ENCODE assay signal across 8 mouse cellular contexts in the genomic region with DNA sequence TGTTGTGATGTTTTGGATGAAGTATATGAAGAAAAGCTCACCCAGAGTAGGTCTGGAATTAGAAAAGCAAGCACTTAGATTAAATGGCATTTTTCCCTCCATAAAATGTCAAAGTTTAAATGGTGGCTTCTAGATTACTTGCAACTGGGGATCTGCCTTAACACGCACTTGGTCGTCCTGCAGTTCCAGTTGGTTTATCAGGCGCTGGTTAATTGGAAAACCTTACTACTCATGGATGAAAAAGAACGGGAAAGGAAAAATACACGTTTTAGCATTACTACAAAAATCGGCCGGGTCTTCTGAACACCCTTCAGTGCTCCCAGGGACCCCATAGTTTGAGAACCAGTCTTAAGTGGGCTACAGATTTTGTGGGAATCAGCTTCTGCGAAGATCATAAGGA. TPM values are rescaled to one million over a fixed set of nuclear protein-coding genes. Genes with fewer than 3 reads are reported as not detected.
A peak's percentile ranks its signal among the peaks of the same experiment; 100 is the strongest.
DNase-seq lines count a peak whose midpoint lies in the region; ATAC-seq and TF ChIP-seq lines count a peak whose summit lies in the region.

No protein-coding gene starts in this region.

- H3K36me3 ChIP-seq in megakaryocyte, embryonic 14.5 days (replicated peaks; ENCODE audit: low read length): peaks cover 11% of the 10 kb centered on the region
- H3K36me3 ChIP-seq in limb, embryonic 12.5 days: no peaks in the 10 kb centered on the region
- H3K36me3 ChIP-seq in stomach, embryonic 14.5 days (ENCODE audit: control insufficient read depth, insufficient read depth, low read length): no peaks in the 10 kb centered on the region

- TF ChIP-seq CTCF in cerebellum, adult 2 months (IDR thresholded peaks at IDR 0.05; ENCODE audit: borderline replicate concordance, insufficient read depth, low read depth, low read length): no peak

- H3K4me2 ChIP-seq in limb, embryonic 12.5 days: peak overlapping the region; percentile 88
- H3K4me2 ChIP-seq in stomach, embryonic 14.5 days (replicated peaks; ENCODE audit: low read depth, low read length): peak overlapping the region; percentile 57

- peak overlapping the region; percentile 92 for H3K9ac ChIP-seq in limb, embryonic 12.5 days (replicated peaks)
- peak overlapping the region; percentile 71; the same call in 1 of the 2 replicates for H3K9ac ChIP-seq in stomach, embryonic 14.5 days (replicated peaks; ENCODE audit: low read depth, low read length)

- ATAC-seq in megakaryocyte, adult 5-6 weeks (ENCODE audit: poor library complexity, severe bottlenecking): no peak
- no peak for ATAC-seq in limb, embryonic 12.5 days (ENCODE audit: insufficient number of reproducible peaks, insufficient read depth, low FRiP score, low TSS enrichment, low read depth)
- ATAC-seq in stomach, embryonic 14.5 days (ENCODE audit: insufficient number of reproducible peaks, insufficient read depth, low FRiP score, low read depth): no peak

- H3K27me3 ChIP-seq in cerebellum, adult 2 months (ENCODE audit: control insufficient read depth, insufficient read depth, low read length): no peaks in the 10 kb centered on the region
- H3K27me3 ChIP-seq in megakaryocyte, embryonic 14.5 days (replicated peaks): peaks cover 2% of the 10 kb centered on the region
- H3K27me3 ChIP-seq in limb, embryonic 12.5 days: no peaks in the 10 kb centered on the region
- H3K27me3 ChIP-seq in stomach, embryonic 14.5 days (ENCODE audit: control insufficient read depth, insufficient read depth, low read length): no peaks in the 10 kb centered on the region

- no peak overlapping the region for H3K27ac ChIP-seq in cerebellum, adult 2 months (ENCODE audit: insufficient read depth, low read length)
- peak overlapping the region; percentile 96 for H3K27ac ChIP-seq in limb, embryonic 12.5 days
- H3K27ac ChIP-seq in stomach, embryonic 14.5 days (ENCODE audit: low read length): peak overlapping the region; percentile 91

- no peak for TF ChIP-seq POLR2A in cerebellum, adult 2 months (IDR thresholded peaks at IDR 0.05; ENCODE audit: borderline replicate concordance, insufficient read depth, low read length)

- no peak for DNase-seq in cerebellum, adult 2 months
- no peak for DNase-seq in cerebellum, adult 18-20 months
- DNase-seq in adrenal gland, adult 2 months: no peak
- DNase-seq in spleen, adult 18-20 months: no peak

- peak overlapping the region; percentile 78 for H3K4me3 ChIP-seq in cerebellum, adult 2 months (replicated peaks; ENCODE audit: insufficient read depth, low read depth, low read length)
- H3K4me3 ChIP-seq in megakaryocyte, embryonic 14.5 days (replicated peaks): peak overlapping the region; percentile 96
- H3K4me3 ChIP-seq in limb, embryonic 12.5 days (replicated peaks): peak overlapping the region; percentile 91
- H3K4me3 ChIP-seq in stomach, embryonic 14.5 days (ENCODE audit: low read depth, low read length): peak overlapping the region; percentile 67

- H3K9me3 ChIP-seq in megakaryocyte, embryonic 14.5 days: no peaks in the 10 kb centered on the region
- no peaks in the 10 kb centered on the region for H3K9me3 ChIP-seq in limb, embryonic 12.5 days
- no peaks in the 10 kb centered on the region for H3K9me3 ChIP-seq in stomach, embryonic 14.5 days (ENCODE audit: control insufficient read depth, low read depth, low read length)

- peaks cover 11% of the 10 kb centered on the region; the same call in 1 of the 2 replicates for H3K4me1 ChIP-seq in cerebellum, adult 2 months (ENCODE audit: control insufficient read depth, insufficient read depth, low read length)
- H3K4me1 ChIP-seq in megakaryocyte, embryonic 14.5 days: peaks cover 36% of the 10 kb centered on the region
- H3K4me1 ChIP-seq in limb, embryonic 12.5 days (replicated peaks): peaks cover 15% of the 10 kb centered on the region
- H3K4me1 ChIP-seq in stomach, embryonic 14.5 days (ENCODE audit: control insufficient read depth, insufficient read depth, low read length): peaks cover 9% of the 10 kb centered on the region; the same call in 1 of the 2 replicates

- 38% methylated on average over 8 of the region's 8 CpGs for WGBS in cerebellum, adult 2 months
- 34% methylated on average over 8 of the region's 8 CpGs for WGBS in limb, embryonic 12.5 days
- WGBS in stomach, embryonic 14.5 days: 32% methylated on average over 8 of the region's 8 CpGs

RNA-seq across cellular contexts. Expression of a gene that starts 0.8 kb away (rescaled TPM):
- polyA plus RNA-seq in cerebellum, adult 2 months (2012; rRNA removed): 44.4 and 45.6 TPM in 2 replicates
- polyA plus RNA-seq in megakaryocyte, embryonic 14.5 days (2012; ENCODE audit: insufficient read depth, low replicate concordance): 55.9 and 94.6 TPM in 2 replicates
- 34.2 and 35.6 TPM in 2 replicates for total RNA-seq in megakaryocyte, adult 5-6 weeks (2015)
- total RNA-seq in megakaryocyte, adult 5-6 weeks (2017): 19.3 and 27.3 TPM in 2 replicates
- 63.1 and 68.3 TPM in 2 replicates for polyA plus RNA-seq in limb, embryonic 12.5 days (2016; fragmentation: Nextera tagmentation; extraction: Ambion mirVana)
- 67.7 and 72.3 TPM in 2 replicates for polyA plus RNA-seq in stomach, embryonic 14.5 days (2014; fragmentation: Nextera tagmentation; extraction: Ambion mirVana)
- total RNA-seq in adrenal gland, adult 2 months (2021): 10 to 100 TPM; 30.4 to 42.2 TPM
- polyA plus RNA-seq in adrenal gland, adult 2 months (2012; rRNA removed): 66.7 and 69.0 TPM in 2 replicates

RNA-seq across cellular contexts. Expression of a gene that starts 37.9 kb away (rescaled TPM):
- polyA plus RNA-seq in cerebellum, adult 2 months (2012; rRNA removed): 0.06 TPM in 1 of 2 replicates, not detected in the other
- 0.06 TPM in 1 of 2 replicates, not detected in the other for polyA plus RNA-seq in megakaryocyte, embryonic 14.5 days (2012; ENCODE audit: insufficient read depth, low replicate concordance)
- 11.3 and 16.1 TPM in 2 replicates for total RNA-seq in megakaryocyte, adult 5-6 weeks (2015)
- 11.9 and 12.9 TPM in 2 replicates for total RNA-seq in megakaryocyte, adult 5-6 weeks (2017)
- polyA plus RNA-seq in limb, embryonic 12.5 days (2016; fragmentation: Nextera tagmentation; extraction: Ambion mirVana): 0.45 and 0.51 TPM in 2 replicates
- 0.50 and 1.1 TPM in 2 replicates for polyA plus RNA-seq in stomach, embryonic 14.5 days (2014; fragmentation: Nextera tagmentation; extraction: Ambion mirVana)
- under 1 TPM in 1 of 2 experiments, not detected in 1; 0.38 TPM for total RNA-seq in adrenal gland, adult 2 months (2021)
- 0.12 and 0.27 TPM in 2 replicates for polyA plus RNA-seq in adrenal gland, adult 2 months (2012; rRNA removed)
